Mouse (Mus musculus) hindbrain, embryonic 12.5 days (tissue): ENCODE measurements around the gene Cilp2. TPM values are rescaled to one million over a fixed set of nuclear protein-coding genes. Genes with fewer than 3 reads are reported as not detected.

Experiments used
- polyA plus RNA-seq: library from polyadenylated mRNA; unstranded; fragments of >200 nt; fragmentation: Nextera tagmentation; extraction: Ambion mirVana; gene quantifications from 2 replicates; pipeline ENCODE4 v1.2.1, GENCODE M21; 2016

Gene Cilp2
- polyA plus RNA-seq, 1 experiment from 2014 or later, result 1.2 TPM

Other genes starting within 250 kb of the Cilp2 start
- 3.5 and 3.8 TPM in 2 replicates for gene Zfp964, start 233.2 kb downstream of the Cilp2 start, polyA plus RNA-seq
- gene Zfp869, start 177.0 kb downstream of the Cilp2 start, polyA plus RNA-seq, result 28.5 and 31.6 TPM in 2 replicates
- gene Zfp963, start 137.7 kb downstream of the Cilp2 start, polyA plus RNA-seq, result 6.6 and 7.3 TPM in 2 replicates
- gene Gm20422, start 112.8 kb downstream of the Cilp2 start, polyA plus RNA-seq, result 1.2 TPM in 1 of 2 replicates, not detected in the other
- gene Atp13a1, start 96.5 kb downstream of the Cilp2 start, polyA plus RNA-seq, result 55.7 and 55.9 TPM in 2 replicates
- gene Zfp866, start 96.5 kb downstream of the Cilp2 start, polyA plus RNA-seq, result 42.7 and 42.8 TPM in 2 replicates
- 17.9 and 23.3 TPM in 2 replicates for gene Gmip, start 79.0 kb downstream of the Cilp2 start, polyA plus RNA-seq
- 0.57 and 0.70 TPM in 2 replicates for gene Lpar2, start 65.3 kb downstream of the Cilp2 start, polyA plus RNA-seq
- gene Pbx4, start 55.2 kb downstream of the Cilp2 start, polyA plus RNA-seq, result 36.4 and 39.0 TPM in 2 replicates
- gene Tssk6, start 14.5 kb upstream of the Cilp2 start, polyA plus RNA-seq, result 4.1 and 4.7 TPM in 2 replicates
- gene Ndufa13, start 14.9 kb upstream of the Cilp2 start, polyA plus RNA-seq, result 160 and 167 TPM in 2 replicates
- gene Yjefn3, start 15.0 kb upstream of the Cilp2 start, polyA plus RNA-seq, result 10.1 and 12.4 TPM in 2 replicates
- 53.1 and 54.8 TPM in 2 replicates for gene Gatad2a, start 108.7 kb upstream of the Cilp2 start, polyA plus RNA-seq
- 73.5 and 76.0 TPM in 2 replicates for gene Mau2, start 155.0 kb upstream of the Cilp2 start, polyA plus RNA-seq
- 53.7 and 56.0 TPM in 2 replicates for gene Sugp1, start 155.1 kb upstream of the Cilp2 start, polyA plus RNA-seq
- 1.0 and 2.2 TPM in 2 replicates for gene Tm6sf2, start 185.2 kb upstream of the Cilp2 start, polyA plus RNA-seq
- gene Hapln4, start 195.8 kb upstream of the Cilp2 start, polyA plus RNA-seq, result 0.34 and 0.81 TPM in 2 replicates
- 92.0 and 107 TPM in 2 replicates for gene Ncan, start 233.2 kb upstream of the Cilp2 start, polyA plus RNA-seq
- 24.7 and 27.2 TPM in 2 replicates for gene Nr2c2ap, start 243.6 kb upstream of the Cilp2 start, polyA plus RNA-seq